Mouse (Mus musculus): ENCODE data around the gene Ptprs.
"Not testable (repeated sequence)": the region's sequence is repeated elsewhere in the genome, so short reads cannot be mapped to it uniquely, and the experiment has no call there.

Gene Ptprs

GRCm38 (mm10) chr17:56476402-56476752 is at the start of gene Ptprs:
Ptprs (minus strand) TSS chr17:56476483.
- peak; percentile 93 for DNase-seq (ENCODE audit: low read depth, low spot score)

DNA sequence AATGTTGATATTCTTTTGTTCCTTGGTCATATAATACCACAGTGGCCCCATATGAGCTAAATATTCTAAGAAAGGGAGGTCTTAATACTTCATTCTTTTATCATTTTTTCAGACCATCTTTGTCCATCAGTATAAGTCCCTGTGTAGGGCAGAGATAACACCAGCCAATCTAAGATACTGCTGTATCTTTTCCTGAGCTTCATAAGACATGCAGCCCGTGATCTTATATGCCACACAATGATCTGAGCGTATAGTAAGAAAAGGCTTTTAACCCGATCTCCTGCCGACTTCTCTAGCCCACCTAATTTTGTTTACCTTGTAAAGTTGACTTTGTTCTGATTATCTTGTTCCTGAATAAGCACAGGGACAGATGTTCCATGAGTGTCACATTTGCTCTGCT is 48.7 kb upstream of the Ptprs start:
- no peak for DNase-seq (ENCODE audit: low read depth, low spot score)

GRCm38 (mm10) chr17:56522744-56523143 is 46.5 kb upstream of the Ptprs start:
- DNase-seq (ENCODE audit: low read depth, low spot score): no peak

DNA sequence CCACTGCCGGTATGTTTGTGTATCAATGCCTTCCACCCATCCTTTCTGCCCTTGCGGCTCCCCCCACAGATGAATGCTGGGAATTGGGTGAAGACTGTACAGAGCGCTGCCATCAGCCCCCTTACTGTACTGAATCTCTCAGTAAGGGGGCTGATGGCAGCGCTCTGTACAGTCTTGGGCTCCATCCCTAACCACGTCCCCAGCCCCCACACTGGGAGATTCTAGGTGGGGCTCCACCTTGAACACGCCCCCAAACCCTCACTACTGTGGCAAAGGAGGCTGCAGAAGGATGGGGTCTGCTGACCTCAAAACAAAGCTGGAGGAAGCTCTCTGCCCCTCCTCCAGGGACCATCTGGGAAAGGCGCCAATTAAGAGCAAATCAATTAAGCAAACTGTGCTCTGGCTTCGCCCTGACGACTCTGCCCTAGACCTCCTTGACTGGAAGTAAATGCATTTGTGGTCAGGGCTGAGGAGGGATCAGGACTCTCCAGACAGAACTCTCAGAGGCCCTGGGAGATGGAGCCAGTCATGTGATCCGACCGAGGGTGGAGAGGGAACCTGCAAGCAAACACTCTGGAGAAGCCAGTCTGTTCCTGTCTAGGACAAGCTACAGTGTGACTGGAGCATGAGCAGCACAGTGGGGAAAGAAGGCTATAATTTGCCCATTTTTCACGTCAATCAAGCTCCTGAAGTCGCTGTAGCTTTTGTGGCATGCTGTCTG is 39.6 kb upstream of the Ptprs start:
- no peak for DNase-seq (ENCODE audit: low read depth, low spot score)

- DNase-seq (ENCODE audit: low read depth, low spot score): no peak
These were observed 38.6 kb upstream of the Ptprs start for GRCm38 (mm10) chr17:56514916-56515315.

- DNase-seq (ENCODE audit: low read depth, low spot score): no peak
These were observed 38.0 kb upstream of the Ptprs start for GRCm38 (mm10) chr17:56514330-56514729.

DNA sequence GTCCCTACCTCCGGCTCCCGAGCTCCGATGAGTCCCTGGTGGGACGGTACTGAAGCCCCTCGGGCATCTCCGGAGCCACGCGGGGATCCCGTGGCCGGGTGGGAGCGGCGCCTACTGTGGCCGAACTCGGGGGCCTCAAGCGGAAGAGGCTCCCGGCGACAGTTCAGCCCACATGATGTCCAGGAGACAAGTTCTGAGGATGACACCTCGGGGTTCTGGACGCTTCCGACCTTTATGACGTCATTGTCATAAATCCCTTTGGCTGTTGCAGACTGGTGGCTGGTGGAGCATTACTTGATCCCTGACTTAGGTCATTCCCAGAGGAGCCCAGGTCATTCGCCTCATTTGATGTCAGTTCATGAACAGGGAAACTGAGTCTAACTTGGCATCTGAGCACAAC is 36.0 kb upstream of the Ptprs start, which contains the start of gene Znrf4:
Gene Znrf4 (minus strand): TSS at position 122 of the 400 bp plus-strand sequence.
- DNase-seq (ENCODE audit: low read depth, low spot score): no peak

GRCm38 (mm10) chr17:56511707-56512090 is 35.4 kb upstream of the Ptprs start:
- DNase-seq (ENCODE audit: low read depth, low spot score): no peak

DNA sequence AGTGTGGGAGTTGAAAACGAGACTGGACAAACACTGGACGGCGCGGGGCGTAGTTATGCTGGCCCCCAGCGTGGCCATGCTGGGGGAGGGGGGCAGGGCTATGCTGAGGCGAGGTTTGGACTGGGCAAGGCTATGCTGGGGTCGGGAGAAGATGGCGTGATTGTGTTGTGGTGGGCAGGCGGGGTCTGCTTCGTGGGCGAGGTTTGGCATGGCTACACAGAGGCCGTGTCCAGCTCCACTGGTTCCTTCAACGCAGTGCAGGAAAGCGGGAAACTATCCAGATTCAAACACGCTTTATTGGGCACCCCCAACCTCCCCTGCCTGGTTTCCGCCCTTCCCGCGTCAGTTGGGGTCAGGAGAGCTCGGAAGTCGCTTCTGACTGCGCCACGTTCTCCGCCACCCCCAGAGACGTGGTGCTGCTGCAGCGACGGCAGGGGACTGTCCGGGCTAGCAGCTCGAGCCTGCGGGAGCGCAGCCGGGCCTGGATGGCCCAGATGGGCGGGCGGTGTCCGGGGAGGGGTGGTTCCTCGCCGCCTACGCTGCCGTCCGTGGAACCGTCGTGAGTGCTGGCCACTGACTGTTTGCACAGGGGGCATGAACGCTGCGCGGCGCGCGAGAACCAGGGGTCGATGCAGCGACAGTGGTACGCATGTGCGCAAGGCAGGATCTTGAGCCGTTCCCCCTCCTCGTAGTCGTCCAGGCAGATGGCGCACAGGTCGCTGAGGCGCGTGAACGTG is 34.9 kb upstream of the Ptprs start:
- no peak for DNase-seq (ENCODE audit: low read depth, low spot score)

GRCm38 (mm10) chr17:56510473-56510969 is 34.2 kb upstream of the Ptprs start:
- DNase-seq (ENCODE audit: low read depth, low spot score): no peak

DNA sequence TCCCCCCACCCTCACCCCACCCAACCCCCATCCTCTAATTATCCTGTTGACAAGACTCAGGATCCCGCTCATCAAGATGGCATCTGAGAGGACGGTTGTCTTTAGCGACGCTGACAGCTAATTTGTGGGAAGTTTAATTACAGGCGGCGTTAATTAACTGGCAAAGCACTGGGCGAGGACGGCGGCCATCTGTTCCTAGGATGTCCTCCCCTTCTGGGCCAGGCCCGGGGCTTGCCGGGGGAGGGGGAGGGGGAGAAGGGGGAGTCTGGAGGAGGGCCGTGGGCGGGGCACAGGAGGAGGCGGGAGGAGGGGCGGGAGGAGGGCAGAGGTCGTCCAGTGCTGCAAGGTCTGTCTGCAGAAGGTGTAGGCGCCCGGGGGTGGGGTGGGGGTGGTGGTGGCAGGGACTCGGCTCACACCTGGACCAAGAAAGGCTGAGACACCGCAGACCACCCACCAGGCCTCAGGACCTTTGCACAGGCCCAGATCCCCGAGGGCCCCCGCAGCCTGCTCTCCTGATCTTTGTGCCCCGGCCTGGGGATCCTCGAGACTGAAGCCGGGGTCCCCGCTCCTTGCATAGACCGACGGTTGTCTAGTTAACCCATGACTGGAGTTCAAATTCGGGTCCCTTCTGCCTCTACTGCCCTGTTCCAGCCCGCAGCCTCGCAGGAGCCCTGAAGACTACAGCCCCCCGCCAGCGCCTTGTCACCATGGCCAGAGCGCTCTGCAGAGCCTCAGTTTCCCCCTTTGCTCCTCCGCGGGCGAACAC is 33.6 kb upstream of the Ptprs start:
- no peak for DNase-seq (ENCODE audit: low read depth, low spot score)

- no peak for DNase-seq (ENCODE audit: low read depth, low spot score)
These were observed 32.8 kb upstream of the Ptprs start for GRCm38 (mm10) chr17:56509021-56509640.

DNA sequence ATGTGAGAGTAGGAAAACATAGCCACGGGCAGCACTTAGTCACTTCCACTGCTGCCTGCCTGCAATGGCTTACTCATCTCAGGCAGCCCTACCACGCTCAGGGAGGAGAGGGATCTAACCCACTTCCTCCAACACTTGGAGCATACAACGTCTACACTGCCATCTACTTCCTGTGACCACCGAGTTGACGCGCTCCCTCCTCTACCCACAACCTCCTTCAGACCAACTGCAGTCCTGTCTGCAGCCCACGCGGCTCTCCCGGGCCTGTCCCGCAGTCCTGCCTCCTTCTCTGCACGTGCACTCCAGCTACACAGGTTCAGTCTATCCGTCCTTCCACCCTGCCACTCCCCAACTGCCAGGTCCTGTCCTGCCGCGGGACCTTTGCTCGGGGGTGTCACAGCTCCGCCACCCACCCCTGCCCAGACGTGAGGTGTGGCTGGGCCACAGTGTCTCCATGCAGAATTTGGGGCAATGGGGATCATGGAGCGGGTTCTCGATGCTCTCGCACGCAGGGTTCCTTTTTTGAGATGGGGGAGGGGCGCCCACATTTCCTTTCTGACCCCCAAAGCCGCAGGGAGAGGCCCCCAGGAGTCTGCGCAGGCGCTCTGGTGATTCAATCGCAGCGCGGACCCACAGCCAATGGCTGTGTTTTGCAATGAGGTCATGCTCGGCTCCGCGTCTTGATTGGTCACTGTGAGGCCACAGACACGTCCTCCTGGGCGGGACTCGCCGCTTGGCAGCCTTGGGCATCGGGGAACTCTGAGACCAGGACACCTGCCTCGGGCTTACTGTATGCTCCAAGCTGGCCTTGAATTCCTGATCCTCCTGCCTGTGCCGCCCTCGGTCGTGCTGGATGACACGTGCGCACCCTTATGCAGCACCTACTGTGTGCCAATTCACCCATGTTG is 31.1 kb upstream of the Ptprs start:
- peak; percentile 96 for DNase-seq (ENCODE audit: low read depth, low spot score)

DNA sequence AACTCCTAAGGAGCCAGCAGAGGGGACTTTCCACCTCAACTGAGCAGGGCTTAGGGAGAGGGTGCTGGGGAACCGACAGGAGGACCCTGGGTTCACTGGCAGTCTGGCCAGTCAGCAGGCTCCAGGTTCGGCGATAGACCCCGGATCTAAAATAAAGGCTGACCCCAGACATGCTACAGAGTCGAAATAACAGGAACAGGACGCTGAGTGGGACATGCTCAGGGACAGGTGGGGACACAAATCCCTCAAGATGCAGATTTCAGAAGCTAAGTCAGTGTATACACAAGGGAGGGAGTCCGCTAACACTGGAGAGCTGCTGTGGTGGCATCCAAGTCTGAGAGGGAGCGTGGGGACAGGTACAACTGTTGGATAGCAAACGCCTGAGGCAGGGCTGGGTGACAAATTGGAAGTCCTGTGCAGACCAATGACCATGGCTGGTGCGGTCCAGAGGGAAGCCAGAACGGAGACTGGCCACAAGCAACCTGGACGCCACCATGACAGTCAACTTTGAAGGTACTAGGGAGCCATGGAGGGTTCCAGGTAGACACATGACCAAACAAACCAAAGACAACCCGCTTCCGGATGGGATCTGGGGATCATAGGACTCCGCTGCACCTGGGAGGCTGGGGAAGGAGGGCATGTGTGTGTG is 30.3 kb upstream of the Ptprs start:
- no peak for DNase-seq (ENCODE audit: low read depth, low spot score)

- DNase-seq (ENCODE audit: low read depth, low spot score): no peak
These were observed 29.1 kb upstream of the Ptprs start for GRCm38 (mm10) chr17:56505401-56505800.

DNA sequence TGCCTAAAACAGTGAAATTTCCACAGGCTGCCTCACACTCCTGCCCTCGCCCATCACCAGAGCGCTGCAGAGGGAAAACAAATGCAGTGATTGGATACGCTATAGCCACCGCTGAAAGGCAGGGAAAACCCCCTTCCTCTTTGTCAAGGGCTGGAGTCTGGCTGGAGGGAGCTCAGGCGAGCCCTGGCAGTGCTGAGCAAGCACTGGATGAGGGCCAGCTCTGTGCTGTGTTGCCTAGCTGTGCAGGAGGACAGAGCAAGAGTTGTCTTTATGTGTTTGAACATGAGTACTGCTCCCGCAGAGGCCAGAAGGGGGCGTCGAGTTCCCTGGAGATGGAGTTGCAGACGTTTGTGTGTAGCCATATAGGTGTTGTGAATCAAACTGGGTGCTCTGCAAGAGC is 26.2 kb upstream of the Ptprs start:
- DNase-seq (ENCODE audit: low read depth, low spot score): no peak

DNA sequence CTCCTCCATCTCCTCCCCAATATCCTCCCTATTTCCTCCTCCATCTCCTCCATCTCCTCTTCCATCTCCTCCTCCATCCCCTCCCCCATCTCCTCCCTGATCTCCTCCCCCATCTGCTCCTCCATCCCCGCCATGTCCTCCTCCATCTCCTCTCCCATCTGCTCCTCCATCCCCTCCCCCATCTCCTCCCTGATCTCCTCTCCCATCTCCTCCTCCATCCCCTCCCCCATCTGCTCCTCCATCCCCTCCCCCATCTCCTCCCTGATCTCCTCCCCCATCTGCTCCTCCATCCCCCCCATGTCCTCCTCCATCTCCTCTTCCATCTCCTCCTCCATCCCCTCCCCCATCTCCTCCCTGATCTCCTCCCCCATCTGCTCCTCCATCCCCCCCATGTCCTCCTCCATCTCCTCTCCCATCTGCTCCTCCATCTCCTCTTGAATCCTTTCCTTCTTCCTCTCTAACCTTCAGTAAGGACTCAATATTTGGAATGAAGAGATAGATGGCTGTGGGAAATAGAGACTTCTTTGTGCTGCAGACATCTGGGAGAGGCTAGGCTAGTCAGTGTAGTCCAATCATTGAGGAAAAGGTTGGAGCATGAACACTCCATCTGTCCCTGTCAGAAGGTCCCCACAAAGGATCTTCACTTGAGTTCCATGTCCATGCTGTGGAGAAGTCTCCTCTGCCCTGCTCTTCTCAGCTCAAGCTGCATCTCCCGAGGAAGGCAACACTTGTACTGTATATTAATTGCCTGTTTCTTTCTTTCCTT is 25.5 kb upstream of the Ptprs start:
- DNase-seq (ENCODE audit: low read depth, low spot score): not testable (repeated sequence)

DNA sequence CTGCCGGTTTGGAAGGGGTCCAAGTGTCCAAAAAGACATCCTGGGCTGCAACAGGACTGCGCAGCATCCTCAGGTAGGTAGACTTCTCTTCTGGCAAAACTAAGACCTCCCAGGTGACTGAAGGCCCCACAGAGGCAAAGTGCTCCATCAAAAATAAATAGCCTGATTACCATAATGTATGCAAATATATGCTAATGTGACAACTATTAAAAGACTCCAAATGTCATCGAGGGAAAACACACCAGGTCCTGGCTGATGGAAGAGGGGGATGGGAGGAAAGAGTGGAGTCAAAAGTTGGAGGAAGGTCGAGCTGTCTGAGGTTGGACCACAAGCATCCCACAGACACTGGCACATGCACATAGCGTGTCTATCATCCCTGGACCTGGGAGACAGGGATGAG is 22.9 kb upstream of the Ptprs start:
- no peak for DNase-seq (ENCODE audit: low read depth, low spot score)

- DNase-seq (ENCODE audit: low read depth, low spot score): no peak
These were observed 18.2 kb upstream of the Ptprs start for GRCm38 (mm10) chr17:56494480-56494879.

DNA sequence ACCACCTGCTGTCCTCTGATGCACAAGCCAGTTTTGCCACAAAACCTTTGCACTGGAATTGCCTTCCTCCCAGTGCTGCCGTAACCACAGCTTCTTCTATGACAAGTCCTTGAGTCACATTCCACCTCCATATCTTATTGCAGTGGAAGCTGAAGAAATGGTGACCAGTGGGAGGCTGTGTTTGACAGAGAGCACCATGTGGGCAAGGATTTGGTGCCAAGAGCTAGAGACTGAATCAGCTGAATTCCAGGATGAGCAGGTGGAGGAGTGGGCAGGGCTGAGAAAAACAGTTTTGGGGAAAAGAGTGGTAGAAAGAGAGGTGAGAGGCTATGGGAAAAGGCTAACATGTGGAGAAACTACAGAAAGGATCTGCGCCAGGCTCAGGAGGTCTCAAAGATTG is 17.6 kb upstream of the Ptprs start:
- no peak for DNase-seq (ENCODE audit: low read depth, low spot score)
